Mouse (Mus musculus) frontal cortex, postnatal 25 days (tissue): ENCODE measurements around the gene Pga5.

Source experiments
- DNase-seq, 2 experiments: peaks; one replicate each; pipeline ENCODE4 v3.0.0; 2022; ENCODE audit warnings: low spot score in 2 of 2

The Pga5 gene

GRCm38 (mm10) chr19:10703470-10703869 lies 25.6 kb upstream of the Pga5 start:
- no peak for DNase-seq

GRCm38 (mm10) chr19:10702125-10702524 lies 24.3 kb upstream of the Pga5 start:
- no peak for DNase-seq

- DNase-seq, result no peak
These were observed 23.3 kb upstream of the Pga5 start for GRCm38 (mm10) chr19:10701013-10701726.

- DNase-seq, result no peak
These were observed 22.0 kb upstream of the Pga5 start for GRCm38 (mm10) chr19:10699851-10700250.

- no peak for DNase-seq
These were observed 20.5 kb upstream of the Pga5 start for GRCm38 (mm10) chr19:10698131-10698991.

- DNase-seq, result no peak
These were observed 17.9 kb upstream of the Pga5 start for GRCm38 (mm10) chr19:10695801-10696200.

- no peak for DNase-seq
These were observed 16.2 kb upstream of the Pga5 start for GRCm38 (mm10) chr19:10693926-10694682.

GRCm38 (mm10) chr19:10692361-10692760 lies 14.5 kb upstream of the Pga5 start:
- no peak for DNase-seq

- DNase-seq, result no peak
These were observed 13.8 kb upstream of the Pga5 start for GRCm38 (mm10) chr19:10691660-10692059.

GRCm38 (mm10) chr19:10691121-10691520 lies 13.2 kb upstream of the Pga5 start:
- DNase-seq, result no peak

- DNase-seq, result no peak
These were observed 12.5 kb upstream of the Pga5 start for GRCm38 (mm10) chr19:10690336-10690735.

GRCm38 (mm10) chr19:10689470-10690166 lies 11.7 kb upstream of the Pga5 start:
- DNase-seq, result no peak

- DNase-seq, result peak; percentile 80 to 93
These were observed 10.9 kb upstream of the Pga5 start, which contains the start of gene Vps37c for GRCm38 (mm10) chr19:10688537-10689352. Vps37c (plus strand) TSS chr19:10688735.

- no peak for DNase-seq
These were observed 7.9 kb upstream of the Pga5 start for GRCm38 (mm10) chr19:10685727-10686126.

GRCm38 (mm10) chr19:10685081-10685480 lies 7.2 kb upstream of the Pga5 start:
- no peak for DNase-seq

- DNase-seq, result no peak
These were observed 3.7 kb upstream of the Pga5 start for GRCm38 (mm10) chr19:10681571-10681970.

- no peak for DNase-seq
These were observed 849 bp upstream of the Pga5 start for GRCm38 (mm10) chr19:10678772-10679067.

GRCm38 (mm10) chr19:10676656-10677055 lies 1.2 kb downstream of the Pga5 start:
- DNase-seq, result no peak

GRCm38 (mm10) chr19:10673275-10673674 lies 4.6 kb downstream of the Pga5 start:
- no peak for DNase-seq

- no peak for DNase-seq
These were observed 5.9 kb downstream of the Pga5 start for GRCm38 (mm10) chr19:10671854-10672417.

GRCm38 (mm10) chr19:10671319-10671718 lies 6.6 kb downstream of the Pga5 start:
- no peak for DNase-seq
